Mouse (Mus musculus) urinary bladder, adult 18-20 months (tissue): ENCODE data around the gene Epo.
A peak's percentile ranks its signal among the peaks of the same experiment; 100 is the strongest.

Experiments
- DNase-seq, 2 experiments: peaks; one replicate each; pipeline ENCODE4 v3.0.0; 2022; ENCODE audit warnings: low spot score in 2 of 2, mixed read lengths in 2 of 2

Epo gene

GRCm38 (mm10) chr5:137476964-137477363, 56.1 kb downstream of the Epo start, which contains the start of gene Zan:
Gene Zan (minus strand): TSS chr5:137477064.
- no peak for DNase-seq

GRCm38 (mm10) chr5:137474351-137474750, 58.7 kb downstream of the Epo start:
- DNase-seq = no peak

GRCm38 (mm10) chr5:137472252-137472904, 60.7 kb downstream of the Epo start:
- DNase-seq = no peak

- DNase-seq = no peak
Measured at GRCm38 (mm10) chr5:137466946-137467345, 66.1 kb downstream of the Epo start.

- no peak for DNase-seq
Measured at GRCm38 (mm10) chr5:137465049-137465448, 68.0 kb downstream of the Epo start.

- peak; percentile 6 to 15 for DNase-seq
Measured at GRCm38 (mm10) chr5:137455866-137456591, 77.0 kb downstream of the Epo start.

GRCm38 (mm10) chr5:137455206-137455605, 77.8 kb downstream of the Epo start:
- no peak for DNase-seq

GRCm38 (mm10) chr5:137445536-137445935, 87.5 kb downstream of the Epo start:
- DNase-seq = no peak

- peak in 1 of 2 experiments; percentile 8 for DNase-seq
Measured at GRCm38 (mm10) chr5:137440216-137440855, 92.7 kb downstream of the Epo start.

- no peak for DNase-seq
Measured at GRCm38 (mm10) chr5:137433889-137434288, 99.2 kb downstream of the Epo start.
